Mouse (Mus musculus) C2C12 (cell line): ENCODE measurements around the gene Mgst3.

ENCODE experiments used
- CTCF ChIP-seq: IDR thresholded peaks from one replicate; pipeline ENCODE4 v1.5.1; 2011; ENCODE audit not compliant: control insufficient read depth, insufficient read depth, insufficient read length
- FOSL1 ChIP-seq: IDR thresholded peaks from one replicate; pipeline ENCODE4 v1.8.0; 2011; ENCODE audit warnings: mild to moderate bottlenecking, low read length; ENCODE audit not compliant: poor library complexity, insufficient read depth, severe bottlenecking

DNA sequence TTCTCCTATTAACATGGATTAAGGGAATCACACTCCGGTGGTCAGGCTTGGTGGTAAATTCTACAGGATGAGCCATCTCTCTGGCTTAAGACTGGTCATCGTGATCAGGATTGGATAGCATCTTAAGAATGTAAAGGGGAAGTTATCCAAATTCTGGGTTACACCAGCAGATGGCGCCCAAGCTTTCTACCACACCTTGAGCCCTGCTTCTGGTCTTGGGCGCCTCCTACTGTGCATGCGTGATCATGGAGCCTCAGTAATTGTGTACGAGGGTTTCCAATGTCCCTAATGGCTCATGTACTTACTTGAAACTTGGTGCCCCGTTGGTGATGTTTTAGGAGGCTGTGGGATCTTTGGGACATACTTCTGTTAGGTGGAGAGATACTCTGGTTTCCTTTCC lies 23.7 kb downstream of the Mgst3 start:
- TF ChIP-seq CTCF: peak; percentile 94
- TF ChIP-seq FOSL1: no peak
